Mouse (Mus musculus): ENCODE measurements around the gene Btbd35f12. TPM values are rescaled to one million over a fixed set of nuclear protein-coding genes. Genes with fewer than 3 reads are reported as not detected.

Gene Btbd35f12
- polyA plus RNA-seq (2017; shearing (Covaris generic)) = not detected

DNA sequence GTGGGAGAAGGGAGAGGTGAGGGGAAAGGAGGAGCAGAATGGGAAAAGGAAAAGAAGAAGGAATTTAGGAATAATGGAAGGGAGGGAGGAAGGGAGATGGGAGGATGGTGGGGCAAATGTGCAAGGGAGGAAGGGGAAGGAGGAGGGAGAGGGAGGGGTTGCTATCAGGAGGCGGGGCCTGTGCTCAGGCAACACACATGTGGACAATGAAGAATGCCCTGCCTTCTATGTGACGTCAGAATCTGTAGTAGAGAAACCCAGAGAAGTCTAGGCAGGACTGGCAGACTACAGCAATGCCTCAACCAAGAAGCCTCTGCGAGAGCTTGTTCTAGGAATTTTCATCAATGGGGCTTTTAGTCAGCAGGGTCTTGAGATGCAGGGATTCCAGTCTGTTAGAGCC, at the start of gene Btbd35f12:
Gene Btbd35f12, plus strand, starts transcription at position 301 of the 400 bp plus-strand sequence.

Other genes with a start within 250 kb of the Btbd35f12 start
- gene Spin2-ps6, start 78.5 kb upstream of the Btbd35f12 start, polyA plus RNA-seq (2017; shearing (Covaris generic)) = not detected

Data from CD4-positive, CD25-positive, alpha-beta regulatory T cell, adult 9 weeks (primary cell).